Mouse (Mus musculus) hindbrain, embryonic 11.5 days (tissue): ENCODE data around the gene Serpinb6b. TPM values are rescaled to one million over a fixed set of nuclear protein-coding genes. Genes with fewer than 3 reads are reported as not detected.

ENCODE experiments used
- ATAC-seq: fragments of 200-750 bp; cut with Nextera tagmentation; 2 replicates; pipeline ENCODE4 v1.8.0; 2017; ENCODE audit warnings: mild to moderate bottlenecking, moderate TSS enrichment, moderate library complexity; ENCODE audit not compliant: low FRiP score
- DNase-seq: peaks from one replicate; pipeline ENCODE4 v3.0.0-alpha.2; 2015; ENCODE audit warnings: low spot score
- H3K27ac ChIP-seq: fragments of 300-500 bp; sonication (generic); 2 replicates; pipeline ENCODE4 v1.5.1; 2014; ENCODE audit warnings: mild to moderate bottlenecking, low read depth, low read length
- H3K27me3 ChIP-seq: fragments of 300-500 bp; sonication (generic); 2 replicates; pipeline ENCODE4 v1.6.1; 2014; ENCODE audit warnings: mild to moderate bottlenecking, low read length, moderate library complexity, mixed read lengths; ENCODE audit not compliant: control insufficient read depth, insufficient read depth
- H3K36me3 ChIP-seq: fragments of 300-500 bp; sonication (generic); 2 replicates; pipeline ENCODE4 v1.6.1; 2014; ENCODE audit warnings: mild to moderate bottlenecking, low read length, moderate library complexity, mixed read lengths; ENCODE audit not compliant: control insufficient read depth, insufficient read depth
- H3K4me1 ChIP-seq: fragments of 300-500 bp; sonication (generic); replicated peaks from 2 replicates; pipeline ENCODE4 v1.6.1; 2014; ENCODE audit warnings: low read length, mixed read lengths; ENCODE audit not compliant: control insufficient read depth, insufficient read depth
- H3K4me2 ChIP-seq: fragments of 300-500 bp; sonication (generic); replicated peaks from 2 replicates; pipeline ENCODE4 v1.6.1; 2014; ENCODE audit warnings: mild to moderate bottlenecking, low read depth, low read length
- H3K4me3 ChIP-seq: fragments of 300-500 bp; sonication (generic); 2 replicates; pipeline ENCODE4 v1.5.1; 2014; ENCODE audit warnings: low read depth, low read length
- H3K9ac ChIP-seq: fragments of 300-500 bp; sonication (generic); 2 replicates; pipeline ENCODE4 v1.6.1; 2014; ENCODE audit warnings: low read depth, low read length
- H3K9me3 ChIP-seq: fragments of 300-500 bp; sonication (generic); 2 replicates; pipeline ENCODE4 v1.6.1; 2016; ENCODE audit warnings: low read length; ENCODE audit not compliant: control insufficient read depth
- WGBS: fragments of 180-500 bp; shearing (Covaris S2); extraction: QIAGEN DNeasy Blood & Tissue Kit; methylation state at CpG from one replicate; pipeline ENCODE4 v1.1.7; 2014; 5-methylcytosine and 5-hydroxymethylcytosine counted together
- polyA plus RNA-seq: library from polyadenylated mRNA; unstranded; fragments of >200 nt; fragmentation: Nextera tagmentation; extraction: Ambion mirVana; gene quantifications from 2 replicates; pipeline ENCODE4 v1.2.1, GENCODE M21; 2014

The Serpinb6b gene
- polyA plus RNA-seq, 1 experiment from 2014 or later: 0.76 TPM

DNA sequence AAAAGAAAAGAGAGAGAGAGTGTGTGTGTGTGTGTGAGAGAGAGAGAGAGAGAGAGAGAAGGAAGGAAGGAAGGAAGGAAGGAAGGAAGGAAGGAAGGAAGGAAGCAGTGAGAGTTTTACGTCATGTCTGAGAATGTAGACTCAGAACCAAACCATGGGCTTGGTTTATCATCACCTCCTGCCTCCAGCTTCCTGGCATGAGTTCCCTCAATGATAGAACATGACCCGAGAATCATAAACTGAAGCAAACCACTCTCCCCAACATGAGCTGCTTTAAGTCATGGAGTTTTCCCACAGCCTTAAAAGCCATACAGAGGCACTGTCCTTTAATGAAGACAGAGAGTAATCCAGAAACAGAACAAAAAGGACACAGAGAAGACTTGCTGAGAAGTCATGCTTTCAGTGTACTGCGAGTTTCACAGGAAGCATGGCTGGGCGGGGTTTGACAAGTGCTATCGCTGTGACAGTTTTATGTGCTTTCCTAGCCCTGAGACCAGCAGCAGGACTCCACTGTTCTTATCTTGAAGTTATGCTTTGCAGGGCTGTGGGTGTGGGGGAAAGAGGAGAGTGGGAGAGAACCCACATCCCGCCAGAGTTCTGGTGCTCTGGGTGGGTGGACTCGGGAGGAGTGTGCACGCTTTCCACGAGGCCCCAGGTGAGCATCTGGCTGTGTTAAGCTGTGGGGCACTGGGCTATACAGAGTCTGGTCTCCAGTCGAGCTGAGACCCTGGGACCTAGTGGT, 28.3 kb downstream of the Serpinb6b start:
- Histone ChIP-seq H3K4me3 (no peak overlapping the region), H3K36me3 (no peaks in the 10 kb centered on the region), H3K4me2 (no peak overlapping the region), H3K9me3 (no peaks in the 10 kb centered on the region), H3K4me1 (no peaks in the 10 kb centered on the region), H3K9ac (no peak overlapping the region), H3K27me3 (no peaks in the 10 kb centered on the region), H3K27ac (no peak overlapping the region)
- 82% methylated on average over 10 of the region's 10 CpGs for WGBS
- ATAC-seq (no peak), DNase-seq (no peak)

DNA sequence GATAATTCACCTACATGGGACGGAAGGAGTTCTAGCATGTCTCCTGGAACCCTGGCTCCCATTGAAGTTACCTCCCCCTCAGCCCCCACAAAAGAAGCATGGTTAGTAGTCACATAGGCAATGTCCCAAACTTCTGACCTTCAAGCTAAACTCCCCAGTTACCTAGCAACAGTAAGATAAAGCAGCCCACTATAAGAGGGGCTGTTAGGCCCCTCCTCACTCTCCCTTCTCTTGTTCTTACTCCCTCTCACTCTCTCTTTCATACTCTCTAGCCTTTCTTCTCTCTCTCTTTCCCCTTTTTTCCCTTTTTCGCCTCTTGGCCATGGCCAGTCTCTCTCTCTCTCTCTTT, 28.9 kb downstream of the Serpinb6b start:
- H3K9ac ChIP-seq: no peak overlapping the region
- DNase-seq (no peak), ATAC-seq (no peak)
- H3K27ac ChIP-seq: no peak overlapping the region
- H3K4me1 ChIP-seq: no peaks in the 10 kb centered on the region
- WGBS: 82% methylated on average over 2 of the region's 2 CpGs
- no peak overlapping the region for H3K4me3 ChIP-seq
- H3K9me3 ChIP-seq: no peaks in the 10 kb centered on the region
- no peaks in the 10 kb centered on the region for H3K27me3 ChIP-seq
- H3K36me3 ChIP-seq: no peaks in the 10 kb centered on the region
- no peak overlapping the region for H3K4me2 ChIP-seq

GRCm38 (mm10) chr13:32995051-32995450, 30.0 kb downstream of the Serpinb6b start:
- Histone ChIP-seq H3K4me3 (no peak overlapping the region), H3K36me3 (no peaks in the 10 kb centered on the region), H3K4me1 (no peaks in the 10 kb centered on the region), H3K27me3 (no peaks in the 10 kb centered on the region), H3K4me2 (no peak overlapping the region), H3K9me3 (no peaks in the 10 kb centered on the region), H3K27ac (no peak overlapping the region), H3K9ac (no peak overlapping the region)
- DNase-seq (no peak), ATAC-seq (no peak)
- 61% methylated on average over 4 of the region's 4 CpGs for WGBS

DNA sequence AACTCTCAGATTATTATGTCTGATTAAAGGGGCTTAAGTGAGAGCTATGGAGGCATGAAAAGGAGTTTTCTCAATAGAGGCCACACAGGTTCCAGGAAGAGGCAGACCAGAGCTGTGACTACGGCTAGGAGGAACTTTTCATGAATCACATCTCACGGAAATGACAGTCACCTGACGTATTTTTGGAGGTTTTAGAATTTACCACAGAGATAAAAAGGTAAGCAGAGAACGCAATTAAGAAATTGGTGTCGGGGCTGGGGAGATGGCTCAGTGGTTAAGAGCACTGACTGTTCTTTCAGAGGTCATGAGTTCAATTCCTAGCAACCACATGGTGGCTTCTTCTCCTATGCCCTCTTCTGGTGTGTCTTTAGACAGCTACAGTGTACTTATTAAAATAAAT, 36.3 kb downstream of the Serpinb6b start:
- ATAC-seq (no peak), DNase-seq (no peak)
- Histone ChIP-seq H3K4me1 (no peaks in the 10 kb centered on the region), H3K9me3 (no peaks in the 10 kb centered on the region), H3K27ac (no peak overlapping the region), H3K4me3 (no peak overlapping the region), H3K4me2 (no peak overlapping the region), H3K36me3 (no peaks in the 10 kb centered on the region), H3K27me3 (no peaks in the 10 kb centered on the region), H3K9ac (no peak overlapping the region)
- 92% methylated on average over 5 of the region's 5 CpGs for WGBS

DNA sequence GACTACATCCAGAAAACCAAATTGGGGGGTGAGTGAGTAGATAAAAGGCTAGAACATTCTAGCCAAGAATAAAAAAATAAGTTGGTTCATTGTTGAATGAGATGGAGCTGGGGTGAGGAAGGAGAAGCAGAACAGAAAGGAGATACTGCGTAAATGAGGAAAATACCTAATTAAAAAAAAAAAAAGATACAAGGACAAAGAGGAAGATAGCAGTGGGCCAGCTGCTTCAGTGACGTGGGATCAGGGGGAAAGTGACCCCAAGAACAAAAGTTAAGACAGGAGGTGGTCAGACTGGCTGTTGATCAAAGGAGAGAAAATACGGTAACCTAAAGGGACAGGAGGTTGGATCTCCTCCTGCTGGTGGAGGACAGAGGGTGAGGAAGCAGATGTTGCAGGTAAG, 37.9 kb downstream of the Serpinb6b start, which contains the start of gene Serpinb9:
Gene Serpinb9, plus strand, starts transcription at position 301 of the 400 bp plus-strand sequence.
- Histone ChIP-seq H3K36me3 (no peaks in the 10 kb centered on the region), H3K4me1 (no peaks in the 10 kb centered on the region), H3K4me2 (no peak within 1 kb of the TSS), H3K9me3 (no peaks in the 10 kb centered on the region), H3K9ac (no peak within 1 kb of the TSS), H3K27me3 (no peaks in the 10 kb centered on the region), H3K4me3 (no peak within 1 kb of the TSS), H3K27ac (no peak within 1 kb of the TSS)
- WGBS: 78% methylated on average over 3 of the region's 3 CpGs
- ATAC-seq (no peak), DNase-seq (no peak)

DNA sequence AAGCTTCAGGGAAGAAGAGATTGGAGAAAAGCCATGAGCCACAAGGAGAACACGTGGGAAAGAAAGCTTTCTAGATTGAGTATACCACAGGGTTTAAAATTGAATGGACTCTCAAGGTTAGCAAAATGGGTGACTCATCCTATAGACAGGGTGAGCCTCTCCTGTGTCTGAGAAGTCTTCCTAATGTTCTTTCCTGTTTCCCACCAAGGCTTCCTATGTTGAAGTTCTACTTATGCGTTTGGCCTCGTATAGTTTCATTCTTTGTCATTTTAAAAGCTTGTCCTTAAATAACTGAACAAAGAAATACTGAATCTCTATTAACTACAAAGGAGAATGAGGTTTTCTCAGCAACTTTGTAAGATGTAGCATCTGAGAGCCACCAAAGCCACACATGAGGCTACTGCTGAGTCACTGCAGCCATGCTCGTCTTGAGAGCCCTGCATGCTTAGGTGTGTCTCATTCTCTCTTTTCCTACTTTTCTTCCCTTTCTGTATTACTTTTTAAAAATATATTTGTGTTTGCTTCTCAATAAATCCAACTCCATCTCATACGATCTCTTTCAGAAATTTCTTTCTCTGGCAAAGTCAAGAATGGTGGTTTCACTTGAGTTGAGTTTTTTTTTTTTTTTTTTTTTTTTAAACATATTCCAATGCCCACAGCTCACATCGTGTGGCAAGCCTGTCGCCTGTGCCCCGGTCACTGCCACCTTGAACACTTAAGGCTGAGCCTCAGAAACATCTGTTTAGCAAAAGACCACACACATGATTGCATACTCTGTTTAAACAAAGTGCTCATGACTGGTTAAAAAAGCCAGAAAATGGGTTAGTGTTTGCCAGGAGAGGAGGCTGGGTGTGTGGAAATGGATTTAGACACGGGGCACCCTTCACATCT, 38.8 kb downstream of the Serpinb6b start:
- Histone ChIP-seq H3K9me3 (no peaks in the 10 kb centered on the region), H3K4me3 (no peak overlapping the region)

DNA sequence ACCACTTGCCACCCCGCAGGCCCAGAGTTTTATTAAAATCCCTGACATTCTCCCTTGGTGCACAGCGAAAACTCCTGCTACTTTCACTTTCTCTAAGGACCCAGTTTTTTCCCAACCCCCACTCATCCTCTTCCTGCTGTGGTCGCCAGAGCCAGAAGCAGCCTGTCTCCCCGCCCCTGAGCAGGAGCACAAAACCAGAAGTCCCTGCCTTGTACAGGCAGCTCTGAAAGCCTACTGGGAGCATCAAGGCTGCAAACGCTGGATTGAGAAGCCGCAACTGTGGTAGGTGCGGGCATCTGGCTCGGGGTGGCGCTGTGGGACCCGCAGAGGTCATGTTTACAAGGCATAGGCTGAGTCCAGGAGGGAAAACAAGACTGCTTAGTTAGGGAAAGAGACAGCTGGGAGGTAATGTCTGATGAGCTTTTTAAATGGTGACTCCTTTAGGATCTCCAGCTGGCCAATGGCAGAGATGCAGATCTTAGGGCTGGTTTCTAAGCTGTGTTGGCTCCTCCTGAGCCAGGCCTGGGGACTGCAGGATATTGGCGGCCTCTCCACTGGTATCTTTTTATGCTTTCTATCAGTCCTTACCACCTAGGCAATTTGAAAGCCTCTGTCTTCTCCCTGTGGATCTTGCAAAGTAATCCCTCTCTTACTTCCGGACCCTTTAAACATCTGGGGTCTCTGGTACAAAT, 39.6 kb downstream of the Serpinb6b start:
- Histone ChIP-seq H3K27me3 (no peaks in the 10 kb centered on the region), H3K4me2 (0 out of 2 replicates have a peak overlapping the region, but pooled peaks have one; percentile 20), H3K9ac (no peak overlapping the region), H3K4me3 (no peak overlapping the region), H3K27ac (no peak overlapping the region), H3K36me3 (no peaks in the 10 kb centered on the region), H3K9me3 (no peaks in the 10 kb centered on the region), H3K4me1 (no peaks in the 10 kb centered on the region)
- WGBS: 25% methylated on average over 12 of the region's 12 CpGs
- DNase-seq (peak; percentile 66), ATAC-seq (peak; percentile 84)

More for the DNA sequence above, 38.8 kb downstream of the Serpinb6b start:
- Histone ChIP-seq H3K36me3 (no peaks in the 10 kb centered on the region), H3K27me3 (no peaks in the 10 kb centered on the region), H3K9ac (no peak overlapping the region), H3K27ac (no peak overlapping the region), H3K4me2 (0 out of 2 replicates have a peak overlapping the region, but pooled peaks have one; percentile 20), H3K4me1 (no peaks in the 10 kb centered on the region)
- DNase-seq (peak; percentile 1), ATAC-seq (peak; percentile 23; the same call in 1 of the 2 replicates)
- WGBS: 73% methylated on average over 9 of the region's 9 CpGs

GRCm38 (mm10) chr13:33005501-33006075, 40.6 kb downstream of the Serpinb6b start:
- Histone ChIP-seq H3K9ac (no peak overlapping the region), H3K4me3 (no peak overlapping the region), H3K27me3 (no peaks in the 10 kb centered on the region), H3K4me2 (no peak overlapping the region), H3K36me3 (no peaks in the 10 kb centered on the region), H3K9me3 (no peaks in the 10 kb centered on the region), H3K4me1 (no peaks in the 10 kb centered on the region), H3K27ac (no peak overlapping the region)
- ATAC-seq: peak; percentile 9; the same call in 1 of the 2 replicates
- 80% methylated on average over 2 of the region's 2 CpGs for WGBS
- DNase-seq: no peak
